Mouse (Mus musculus) midbrain, embryonic 15.5 days (tissue): Measurements from ENCODE around the gene Smarcd2. TPM values are rescaled to one million over a fixed set of nuclear protein-coding genes. Genes with fewer than 3 reads are reported as not detected.

ENCODE experiments used
- ATAC-seq: fragments of 200-750 bp; cut with Nextera tagmentation; replicated peaks from 2 replicates; pipeline ENCODE4 v1.8.0; 2017; ENCODE audit warnings: moderate TSS enrichment
- H3K27ac ChIP-seq: fragments of 300-500 bp; sonication (generic); 2 replicates; pipeline ENCODE4 v1.5.1; 2015; ENCODE audit warnings: mild to moderate bottlenecking, inconsistent platforms
- H3K27me3 ChIP-seq: fragments of 300-500 bp; sonication (generic); replicated peaks from 2 replicates; pipeline ENCODE4 v1.6.1; 2015; ENCODE audit warnings: inconsistent platforms
- H3K36me3 ChIP-seq: fragments of 300-500 bp; sonication (generic); replicated peaks from 2 replicates; pipeline ENCODE4 v1.6.1; 2015; ENCODE audit warnings: inconsistent platforms
- H3K4me1 ChIP-seq: fragments of 300-500 bp; sonication (generic); 2 replicates; pipeline ENCODE4 v1.6.1; 2015; ENCODE audit warnings: inconsistent platforms
- H3K4me2 ChIP-seq: fragments of 300-500 bp; sonication (generic); 2 replicates; pipeline ENCODE4 v1.6.1; 2015; ENCODE audit warnings: inconsistent platforms, mild to moderate bottlenecking, moderate library complexity
- H3K4me3 ChIP-seq: fragments of 300-500 bp; sonication (generic); 2 replicates; pipeline ENCODE4 v1.5.1; 2015; ENCODE audit warnings: mild to moderate bottlenecking, inconsistent platforms
- H3K9ac ChIP-seq: fragments of 300-500 bp; sonication (generic); 2 replicates; pipeline ENCODE4 v1.6.1; 2015; ENCODE audit warnings: mild to moderate bottlenecking, inconsistent platforms
- H3K9me3 ChIP-seq: fragments of 300-500 bp; sonication (generic); 2 replicates; pipeline ENCODE4 v1.6.1; 2016; ENCODE audit warnings: inconsistent platforms
- WGBS: fragments of 180-500 bp; shearing (Covaris S2); methylation state at CpG from one replicate; pipeline ENCODE4 v1.1.7; 2015; ENCODE audit warnings: mixed read lengths; 5-methylcytosine and 5-hydroxymethylcytosine counted together
- polyA plus RNA-seq: library from polyadenylated mRNA; unstranded; fragments of >200 nt; fragmentation: Nextera tagmentation; extraction: Ambion mirVana; gene quantifications from 2 replicates; pipeline ENCODE4 v1.2.1, GENCODE M21; 2015

Smarcd2 gene
- polyA plus RNA-seq, 1 experiment from 2014 or later, result 10.9 TPM

- H3K36me3 ChIP-seq, result no peaks in the 10 kb centered on the region
- no peaks in the 10 kb centered on the region for H3K27me3 ChIP-seq
- H3K27ac ChIP-seq, result no peak overlapping the region
- WGBS, result 31% methylated on average over 2 of the region's 2 CpGs
- no peak overlapping the region for H3K4me2 ChIP-seq
- no peak overlapping the region for H3K4me3 ChIP-seq
- no peak overlapping the region for H3K9ac ChIP-seq
- no peaks in the 10 kb centered on the region for H3K4me1 ChIP-seq
- no peaks in the 10 kb centered on the region for H3K9me3 ChIP-seq
- ATAC-seq, result no peak
These were observed 29.9 kb upstream of the Smarcd2 start for GRCm38 (mm10) chr11:106302634-106303033.

- Histone ChIP-seq H3K4me1 (no peaks in the 10 kb centered on the region), H3K36me3 (no peaks in the 10 kb centered on the region), H3K9me3 (no peaks in the 10 kb centered on the region), H3K9ac (no peak within 1 kb of the TSS), H3K27me3 (no peaks in the 10 kb centered on the region), H3K4me2 (no peak within 1 kb of the TSS), H3K27ac (no peak within 1 kb of the TSS), H3K4me3 (no peak within 1 kb of the TSS)
- ATAC-seq, result no peak
- 81% methylated on average over 9 of the region's 9 CpGs for WGBS
These were observed 29.0 kb upstream of the Smarcd2 start, which contains the start of gene Gh for GRCm38 (mm10) chr11:106301765-106302164. Gene Gh, minus strand, starts transcription at chr11:106301865.

- Histone ChIP-seq H3K9me3 (no peaks in the 10 kb centered on the region), H3K36me3 (no peaks in the 10 kb centered on the region), H3K27me3 (no peaks in the 10 kb centered on the region), H3K4me3 (no peak overlapping the region), H3K27ac (no peak overlapping the region), H3K4me2 (no peak overlapping the region), H3K4me1 (no peaks in the 10 kb centered on the region), H3K9ac (no peak overlapping the region)
- no peak for ATAC-seq
- 88% methylated on average over 2 of the region's 2 CpGs for WGBS
These were observed 19.1 kb upstream of the Smarcd2 start for GRCm38 (mm10) chr11:106291861-106292260.

- Histone ChIP-seq H3K4me3 (no peak overlapping the region), H3K9ac (no peak overlapping the region), H3K4me2 (no peak overlapping the region), H3K27me3 (no peaks in the 10 kb centered on the region), H3K27ac (no peak overlapping the region), H3K4me1 (no peaks in the 10 kb centered on the region), H3K36me3 (no peaks in the 10 kb centered on the region), H3K9me3 (no peaks in the 10 kb centered on the region)
- 92% methylated on average over 5 of the region's 5 CpGs for WGBS
- ATAC-seq, result no peak
These were observed 17.6 kb upstream of the Smarcd2 start for GRCm38 (mm10) chr11:106290376-106290775.

- Histone ChIP-seq H3K36me3 (no peaks in the 10 kb centered on the region), H3K9me3 (no peaks in the 10 kb centered on the region), H3K27ac (no peak overlapping the region), H3K27me3 (no peaks in the 10 kb centered on the region), H3K9ac (no peak overlapping the region), H3K4me3 (no peak overlapping the region), H3K4me1 (no peaks in the 10 kb centered on the region), H3K4me2 (no peak overlapping the region)
- 71% methylated on average over 8 of the region's 8 CpGs for WGBS
- ATAC-seq, result no peak
These were observed 16.6 kb upstream of the Smarcd2 start for GRCm38 (mm10) chr11:106289369-106289768.

DNA sequence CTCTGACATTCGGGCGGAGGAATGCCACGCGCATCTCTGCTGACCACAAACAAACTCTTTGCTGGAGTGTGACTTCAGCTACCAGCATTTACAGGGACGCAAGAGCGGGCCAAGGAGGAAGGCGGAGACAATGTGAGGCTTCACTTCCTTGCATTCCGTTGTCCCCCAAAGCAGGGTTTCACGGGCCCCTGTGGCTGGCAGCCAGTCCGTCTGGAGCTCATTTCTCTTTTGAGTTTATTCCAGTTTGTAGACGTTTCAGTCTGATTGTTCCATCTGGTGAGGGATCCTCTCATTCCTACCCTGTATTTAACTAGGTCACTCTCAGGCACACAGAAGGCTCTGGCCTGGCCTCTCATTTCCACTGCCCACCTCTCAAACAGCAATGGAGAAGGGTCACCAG is 14.2 kb upstream of the Smarcd2 start:
- H3K4me1 ChIP-seq, result no peaks in the 10 kb centered on the region
- 62% methylated on average over 11 of the region's 11 CpGs for WGBS
- H3K36me3 ChIP-seq, result no peaks in the 10 kb centered on the region
- no peak overlapping the region for H3K9ac ChIP-seq
- H3K27ac ChIP-seq, result no peak overlapping the region
- H3K27me3 ChIP-seq, result no peaks in the 10 kb centered on the region
- no peak for ATAC-seq
- H3K9me3 ChIP-seq, result no peaks in the 10 kb centered on the region
- no peak overlapping the region for H3K4me2 ChIP-seq
- no peak overlapping the region for H3K4me3 ChIP-seq

GRCm38 (mm10) chr11:106286206-106286605 is 13.4 kb upstream of the Smarcd2 start:
- Histone ChIP-seq H3K36me3 (no peaks in the 10 kb centered on the region), H3K27ac (no peak overlapping the region), H3K4me2 (no peak overlapping the region), H3K9ac (no peak overlapping the region), H3K27me3 (no peaks in the 10 kb centered on the region), H3K9me3 (no peaks in the 10 kb centered on the region), H3K4me3 (no peak overlapping the region), H3K4me1 (no peaks in the 10 kb centered on the region)
- ATAC-seq, result no peak
- WGBS, result 86% methylated on average over 7 of the region's 7 CpGs

DNA sequence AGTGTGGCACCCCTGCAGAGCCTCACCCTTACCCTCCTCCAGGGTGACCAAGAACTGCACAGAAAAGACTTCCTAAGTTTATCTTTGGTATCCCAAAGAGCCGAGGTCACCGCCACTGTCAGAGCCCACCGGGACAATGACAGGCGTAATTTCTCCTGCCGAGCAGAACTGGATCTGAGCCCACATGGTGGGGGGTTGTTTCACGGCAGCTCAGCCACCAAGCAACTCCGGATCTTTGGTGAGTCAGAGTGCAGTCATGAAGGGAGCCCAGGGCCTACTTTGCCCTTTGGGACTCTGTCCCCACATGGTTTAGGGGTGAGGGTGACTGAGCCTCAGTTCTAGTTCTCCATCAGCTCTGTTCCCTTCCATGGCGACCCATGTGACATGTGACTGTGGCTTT is 11.4 kb upstream of the Smarcd2 start:
- ATAC-seq, result no peak
- 72% methylated on average over 8 of the region's 8 CpGs for WGBS

DNA sequence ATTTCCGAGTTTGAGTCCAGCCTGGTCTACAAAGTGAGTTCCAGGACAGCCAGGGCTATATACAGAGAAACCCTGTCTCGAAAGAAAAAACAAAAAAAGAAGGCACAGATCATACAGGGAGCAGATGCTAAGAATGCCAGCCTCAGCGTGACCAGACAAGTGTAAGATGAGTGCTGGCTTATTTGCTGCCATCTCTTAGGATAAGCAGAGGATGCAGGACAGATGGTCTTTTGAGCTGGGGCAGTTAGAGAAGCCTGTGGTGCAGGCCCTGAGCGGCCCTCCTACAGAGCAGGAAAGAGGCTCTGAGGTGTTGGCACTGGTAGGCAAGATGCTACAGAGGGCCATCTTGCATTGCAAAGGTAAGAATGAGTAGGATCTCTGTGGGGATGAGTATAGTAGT is 10.6 kb upstream of the Smarcd2 start:
- no peaks in the 10 kb centered on the region for H3K9me3 ChIP-seq
- H3K27me3 ChIP-seq, result no peaks in the 10 kb centered on the region
- WGBS, result 82% methylated on average over 4 of the region's 4 CpGs
- no peak overlapping the region for H3K27ac ChIP-seq
- H3K9ac ChIP-seq, result no peak overlapping the region
- no peak for ATAC-seq
- no peak overlapping the region for H3K4me3 ChIP-seq
- H3K36me3 ChIP-seq, result no peaks in the 10 kb centered on the region
- no peaks in the 10 kb centered on the region for H3K4me1 ChIP-seq
- H3K4me2 ChIP-seq, result no peak overlapping the region

More for the DNA sequence above, 11.4 kb upstream of the Smarcd2 start:
- Histone ChIP-seq H3K27me3 (no peaks in the 10 kb centered on the region), H3K9me3 (no peaks in the 10 kb centered on the region), H3K4me2 (no peak overlapping the region), H3K27ac (no peak overlapping the region), H3K4me1 (no peaks in the 10 kb centered on the region), H3K4me3 (no peak overlapping the region), H3K36me3 (no peaks in the 10 kb centered on the region), H3K9ac (no peak overlapping the region)

- no peak overlapping the region for H3K4me3 ChIP-seq
- ATAC-seq, result no peak
- no peaks in the 10 kb centered on the region for H3K9me3 ChIP-seq
- H3K27ac ChIP-seq, result no peak overlapping the region
- no peaks in the 10 kb centered on the region for H3K4me1 ChIP-seq
- H3K9ac ChIP-seq, result no peak overlapping the region
- H3K36me3 ChIP-seq, result no peaks in the 10 kb centered on the region
- no peak overlapping the region for H3K4me2 ChIP-seq
- no peaks in the 10 kb centered on the region for H3K27me3 ChIP-seq
- 79% methylated on average over 6 of the region's 6 CpGs for WGBS
These were observed 9.7 kb upstream of the Smarcd2 start for GRCm38 (mm10) chr11:106282452-106282851.

DNA sequence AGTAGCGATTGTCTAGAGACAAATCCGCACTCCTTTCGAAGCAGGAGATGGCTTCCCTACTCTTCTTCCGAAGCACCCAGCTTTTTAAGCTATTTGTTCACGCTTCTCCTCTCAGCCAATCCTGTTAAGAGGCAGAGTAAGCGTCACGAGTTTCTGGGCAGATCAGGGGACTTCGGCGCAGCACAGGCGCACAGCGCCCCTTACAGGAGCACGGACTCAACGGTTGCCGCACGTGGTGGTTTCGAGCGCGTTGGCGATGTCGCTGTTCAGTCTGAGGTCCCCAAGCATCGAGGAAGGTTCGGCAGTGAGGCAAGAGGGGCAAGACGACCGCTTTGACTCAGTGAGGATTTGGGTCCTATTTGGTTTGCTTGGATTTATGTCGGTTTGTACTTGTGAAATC is 3.7 kb upstream of the Smarcd2 start, which contains the start of gene Tcam1:
TSS of gene Tcam1 (plus strand) at position 219 of the 400 bp plus-strand sequence.
- no peaks in the 10 kb centered on the region for H3K27me3 ChIP-seq
- H3K9me3 ChIP-seq, result no peaks in the 10 kb centered on the region
- peak; percentile 69 for ATAC-seq
- no peak within 1 kb of the TSS; the same call in 1 of the 2 replicates for H3K9ac ChIP-seq
- H3K27ac ChIP-seq, result no peak within 1 kb of the TSS
- WGBS, result 7% methylated on average over 25 of the region's 25 CpGs
- peaks cover 16% of the 10 kb centered on the region for H3K4me1 ChIP-seq
- no peaks in the 10 kb centered on the region for H3K36me3 ChIP-seq
- H3K4me2 ChIP-seq, result peak within 1 kb of the TSS; percentile 52
- peak within 1 kb of the TSS; percentile 25 for H3K4me3 ChIP-seq

DNA sequence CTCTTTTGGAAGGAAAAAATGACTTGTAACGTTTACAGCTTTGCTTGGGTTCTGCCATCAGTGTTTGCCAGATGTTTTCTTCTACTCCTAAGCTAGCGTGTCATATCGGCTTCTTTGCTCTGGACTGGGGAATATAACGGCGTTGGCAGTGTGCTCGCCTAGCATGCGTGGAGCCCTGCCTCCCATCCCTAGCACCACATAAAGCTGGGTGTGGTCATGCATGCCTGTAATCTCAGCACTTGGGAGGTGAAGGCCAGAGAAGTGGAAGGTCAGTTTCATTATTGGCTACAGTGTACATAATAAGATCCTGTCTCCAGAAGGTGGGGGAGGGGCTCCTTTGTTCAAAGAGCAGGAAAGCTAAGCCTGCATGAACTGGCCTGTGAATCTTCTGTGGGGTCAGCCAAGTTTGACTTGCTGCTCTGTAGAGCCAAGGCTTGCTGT is 2.2 kb upstream of the Smarcd2 start:
- H3K36me3 ChIP-seq, result no peaks in the 10 kb centered on the region
- WGBS, result 80% methylated on average over 7 of the region's 7 CpGs
- H3K4me3 ChIP-seq, result no peak overlapping the region
- ATAC-seq, result no peak
- H3K27me3 ChIP-seq, result no peaks in the 10 kb centered on the region
- no peak overlapping the region for H3K4me2 ChIP-seq
- H3K9me3 ChIP-seq, result no peaks in the 10 kb centered on the region
- H3K4me1 ChIP-seq, result peaks cover 30% of the 10 kb centered on the region
- no peak overlapping the region for H3K27ac ChIP-seq
- no peak overlapping the region for H3K9ac ChIP-seq

- no peak overlapping the region for H3K4me2 ChIP-seq
- 98% methylated on average over 1 of the region's 1 CpGs for WGBS
- no peak overlapping the region for H3K4me3 ChIP-seq
- no peaks in the 10 kb centered on the region for H3K36me3 ChIP-seq
- H3K27ac ChIP-seq, result no peak overlapping the region
- H3K9ac ChIP-seq, result no peak overlapping the region
- no peak for ATAC-seq
- no peaks in the 10 kb centered on the region for H3K27me3 ChIP-seq
- H3K4me1 ChIP-seq, result peaks cover 32% of the 10 kb centered on the region
- H3K9me3 ChIP-seq, result no peaks in the 10 kb centered on the region
These were observed 1.6 kb upstream of the Smarcd2 start for GRCm38 (mm10) chr11:106274374-106274773.
